Mouse (Mus musculus) lung, adult 18-20 months (tissue): ENCODE data around the gene Rsg1.

Experiments used
- DNase-seq, 2 experiments: peaks; one replicate each; pipeline ENCODE4 v3.0.0; 2022; ENCODE audit warnings: mixed read lengths in 2 of 2

Gene Rsg1

GRCm38 (mm10) chr4:141213770-141214336 lies at the start of gene Rsg1:
Gene Rsg1 (plus strand): TSS chr4:141213956.
- DNase-seq, result peak; percentile 93 to 95

- no peak for DNase-seq
Measured at GRCm38 (mm10) chr4:141165744-141166292, 47.9 kb upstream of the Rsg1 start.

GRCm38 (mm10) chr4:141167156-141167555 lies 46.6 kb upstream of the Rsg1 start:
- DNase-seq, result no peak

- no peak for DNase-seq
Measured at GRCm38 (mm10) chr4:141172121-141172520, 41.6 kb upstream of the Rsg1 start.

GRCm38 (mm10) chr4:141175783-141176182 lies 38.0 kb upstream of the Rsg1 start:
- no peak for DNase-seq

- DNase-seq, result no peak
Measured at GRCm38 (mm10) chr4:141176328-141176838, 37.4 kb upstream of the Rsg1 start.

GRCm38 (mm10) chr4:141178500-141178899 lies 35.3 kb upstream of the Rsg1 start:
- DNase-seq, result peak; percentile 35 to 54

GRCm38 (mm10) chr4:141180831-141181230 lies 32.9 kb upstream of the Rsg1 start:
- DNase-seq, result no peak

- DNase-seq, result no peak
Measured at GRCm38 (mm10) chr4:141181981-141182380, 31.8 kb upstream of the Rsg1 start.

GRCm38 (mm10) chr4:141183932-141184331 lies 29.8 kb upstream of the Rsg1 start:
- DNase-seq, result no peak

- DNase-seq, result no peak
Measured at GRCm38 (mm10) chr4:141184426-141184825, 29.3 kb upstream of the Rsg1 start.

- DNase-seq, result no peak
Measured at GRCm38 (mm10) chr4:141186923-141187836, 26.6 kb upstream of the Rsg1 start.

- DNase-seq, result no peak
Measured at GRCm38 (mm10) chr4:141191294-141191693, 22.5 kb upstream of the Rsg1 start.

- no peak for DNase-seq
Measured at GRCm38 (mm10) chr4:141194553-141194952, 19.2 kb upstream of the Rsg1 start.

GRCm38 (mm10) chr4:141196981-141197685 lies 16.6 kb upstream of the Rsg1 start:
- no peak for DNase-seq

GRCm38 (mm10) chr4:141197686-141198035 lies 16.1 kb upstream of the Rsg1 start:
- DNase-seq, result no peak

GRCm38 (mm10) chr4:141200906-141201305 lies 12.8 kb upstream of the Rsg1 start:
- no peak for DNase-seq

- no peak for DNase-seq
Measured at GRCm38 (mm10) chr4:141202192-141202591, 11.6 kb upstream of the Rsg1 start.

- peak in 1 of 2 experiments; percentile 38 for DNase-seq
Measured at GRCm38 (mm10) chr4:141204580-141205061, 9.1 kb upstream of the Rsg1 start.

GRCm38 (mm10) chr4:141207081-141207480 lies 6.7 kb upstream of the Rsg1 start:
- DNase-seq, result no peak

- DNase-seq, result no peak
Measured at GRCm38 (mm10) chr4:141210524-141211219, 3.1 kb upstream of the Rsg1 start.

GRCm38 (mm10) chr4:141211646-141212045 lies 2.1 kb upstream of the Rsg1 start:
- DNase-seq, result no peak
